Mouse (Mus musculus) granulocyte monocyte progenitor cell, adult 5-6 weeks (primary cell): ENCODE results near the gene Trpm8. TPM values are rescaled to one million over a fixed set of nuclear protein-coding genes. Genes with fewer than 3 reads are reported as not detected.

ENCODE experiments used
- ATAC-seq: replicated peaks from 2 replicates; pipeline ENCODE4 v1.8.0; 2016; ENCODE audit warnings: mild to moderate bottlenecking, moderate TSS enrichment, inconsistent platforms; ENCODE audit not compliant: poor library complexity, severe bottlenecking
- total RNA-seq, 2 experiments: library from RNA; stranded (forward) in 1 of 2; stranded (reverse) in 1 of 2; fragments of 200-712, 200-1000 nt in 1 of 2; fragments of >200 nt in 1 of 2; fragmentation: Nextera tagmentation in 1 of 2; gene quantifications; 2 replicates each; pipeline ENCODE4 v1.2.3; 2014 to 2017

Trpm8 gene
- total RNA-seq (2014; fragmentation: Nextera tagmentation) (not detected in 2 replicates), total RNA-seq (2017) (not detected in 2 replicates)

DNA sequence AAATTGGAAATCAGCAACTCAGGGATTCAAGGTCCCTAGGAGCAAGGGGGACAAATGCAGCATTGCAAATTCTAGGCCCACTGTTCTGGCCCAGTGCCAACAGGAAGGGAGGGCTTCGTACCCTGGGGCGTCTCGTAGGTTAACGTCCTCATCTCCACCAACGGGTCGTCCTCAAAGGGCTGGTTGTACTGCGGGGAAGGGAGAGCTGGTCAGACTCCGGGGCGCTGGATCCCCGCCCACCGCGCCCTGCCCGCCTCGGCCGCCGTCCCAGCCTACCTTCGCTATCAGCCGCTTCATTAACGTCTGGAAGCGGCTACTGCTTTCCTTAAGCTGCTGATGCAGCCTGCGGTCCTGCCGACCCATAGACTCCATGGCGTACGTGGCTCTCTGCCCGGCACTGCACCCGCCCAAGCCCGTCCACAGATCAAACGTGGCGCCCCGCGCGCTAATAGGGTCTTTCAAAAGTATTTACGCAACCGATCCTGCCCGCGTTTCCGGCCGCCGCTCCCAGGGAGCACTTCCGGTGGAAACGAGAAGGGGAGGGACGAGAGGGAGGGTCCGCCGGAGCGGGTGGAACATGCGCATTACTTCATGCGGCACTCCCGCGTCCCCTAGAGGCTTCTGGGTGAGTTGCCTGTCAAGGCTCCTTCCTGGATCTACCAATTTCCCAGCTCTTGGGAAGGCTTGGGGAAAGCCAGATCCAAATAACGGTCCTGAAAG is at the start of gene Trpm8, which contains the start of gene Hjurp:
Gene Trpm8, plus strand, starts transcription at position 564 of the 720 bp plus-strand sequence.
Gene Hjurp, minus strand, starts transcription at position 536 of the 720 bp plus-strand sequence.
- ATAC-seq, result peak; percentile 71

DNA sequence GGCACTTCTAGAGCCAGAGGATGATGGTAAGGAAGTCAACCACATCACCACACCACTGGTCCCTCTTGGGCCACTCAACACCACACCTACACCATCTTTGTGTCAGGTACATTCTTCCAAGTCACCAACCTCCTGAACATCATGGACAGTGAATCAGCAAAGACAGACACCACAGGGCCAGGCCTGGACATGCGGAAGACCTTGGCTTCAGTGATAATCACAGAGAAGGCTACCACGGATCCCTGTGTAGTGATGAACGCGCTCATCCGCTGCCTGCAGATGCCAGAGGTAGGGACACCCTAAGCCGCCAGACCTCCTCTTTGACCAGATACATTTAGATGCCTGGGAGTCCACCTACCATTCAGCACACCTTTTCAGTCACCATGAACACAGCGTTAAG is 49.3 kb upstream of the Trpm8 start:
- ATAC-seq, result no peak

DNA sequence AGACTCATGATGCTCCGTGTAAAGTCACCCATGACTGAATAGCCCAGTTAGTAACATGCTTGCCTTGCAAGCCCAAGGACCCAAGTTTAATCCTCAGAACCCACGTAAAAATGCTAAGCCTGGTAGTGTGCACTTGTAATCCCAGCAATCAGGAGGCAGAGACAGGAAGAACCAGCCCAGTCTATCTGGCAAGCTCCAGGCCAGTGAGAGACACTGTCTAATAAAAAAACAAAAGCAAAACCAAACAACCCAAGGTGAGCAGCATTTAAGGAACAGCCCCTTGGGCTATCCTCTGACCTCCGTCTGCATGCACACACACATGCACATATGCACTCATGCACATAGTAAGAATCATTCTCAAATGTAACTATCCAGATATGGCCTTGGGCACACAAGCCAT is 47.9 kb upstream of the Trpm8 start:
- ATAC-seq, result no peak

DNA sequence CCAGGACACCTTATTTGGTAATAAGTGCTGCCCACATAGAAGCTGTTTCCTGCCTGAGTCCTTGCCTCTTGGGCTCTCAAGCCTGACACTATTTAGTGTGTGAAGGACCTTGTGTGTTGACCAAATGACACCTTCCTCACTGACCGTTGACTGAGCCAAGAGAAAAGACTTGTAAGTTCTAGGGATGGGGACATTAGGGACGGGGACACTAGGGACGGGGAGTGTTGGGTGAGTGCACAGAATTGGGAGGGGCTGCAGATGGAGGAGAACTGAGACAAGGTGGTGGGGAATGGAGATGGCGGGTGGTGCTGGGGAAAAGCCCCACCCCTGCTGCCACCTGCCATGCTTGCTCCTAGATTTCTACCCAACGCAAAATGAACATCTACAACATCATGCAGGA is 47.5 kb upstream of the Trpm8 start:
- ATAC-seq, result no peak

DNA sequence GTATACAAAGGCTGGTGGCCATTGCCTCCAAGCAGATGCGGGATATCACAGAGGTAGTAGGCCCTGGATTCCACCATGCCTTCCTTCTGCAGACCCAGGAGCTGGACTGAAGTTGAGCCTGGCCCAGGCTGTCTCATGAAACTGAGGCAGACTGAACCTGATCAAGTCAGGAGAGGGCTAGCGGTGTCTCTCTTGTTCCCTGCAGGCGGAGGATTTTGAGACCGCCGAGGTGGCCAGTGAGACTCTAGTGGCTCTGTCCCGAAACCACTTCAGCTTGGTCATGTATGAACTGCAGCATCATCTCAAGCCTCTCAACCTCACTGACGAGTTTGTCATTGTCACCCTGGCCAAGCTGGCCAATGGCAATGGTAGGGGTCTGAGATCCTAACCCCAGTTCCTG is 47.0 kb upstream of the Trpm8 start:
- no peak for ATAC-seq

DNA sequence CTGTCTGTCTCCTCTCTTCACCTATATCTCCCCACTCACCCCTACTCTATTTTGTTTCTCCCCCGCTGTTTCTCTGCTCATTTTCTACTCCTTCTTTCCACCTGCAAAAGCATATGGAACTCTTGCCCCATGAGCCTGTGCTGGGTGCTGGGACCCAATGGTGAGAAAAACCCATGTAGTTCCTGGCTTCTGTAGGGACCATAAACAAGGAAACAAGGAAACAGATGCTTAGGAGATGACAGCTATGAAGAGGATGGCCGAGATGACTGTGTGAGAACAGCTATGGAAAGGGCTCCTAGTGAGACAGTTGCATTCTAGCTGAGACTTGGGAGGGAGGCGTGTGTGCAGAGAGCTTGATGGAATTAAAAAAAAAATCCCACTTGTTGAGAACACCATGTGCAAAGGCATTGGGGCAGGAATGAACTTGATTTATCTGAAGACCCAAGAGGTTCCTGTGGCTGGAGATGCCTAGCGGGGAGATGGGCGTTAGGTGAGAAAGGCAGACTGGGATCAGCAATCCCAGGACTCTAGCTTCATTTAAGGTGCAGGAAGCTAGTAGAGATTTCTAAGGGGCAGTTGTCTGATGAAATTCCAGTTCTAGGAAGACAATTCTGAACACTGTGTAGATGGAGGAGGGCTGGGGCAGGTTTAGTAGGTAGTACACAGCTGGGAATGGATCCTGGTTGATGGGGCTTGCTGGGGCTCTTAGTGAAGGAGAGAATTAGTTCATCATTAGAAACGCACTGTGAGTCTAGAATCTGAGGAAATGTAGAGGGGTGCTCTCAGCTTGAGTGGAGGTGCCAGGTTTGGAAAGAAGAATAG is 46.3 kb upstream of the Trpm8 start:
- no peak for ATAC-seq

DNA sequence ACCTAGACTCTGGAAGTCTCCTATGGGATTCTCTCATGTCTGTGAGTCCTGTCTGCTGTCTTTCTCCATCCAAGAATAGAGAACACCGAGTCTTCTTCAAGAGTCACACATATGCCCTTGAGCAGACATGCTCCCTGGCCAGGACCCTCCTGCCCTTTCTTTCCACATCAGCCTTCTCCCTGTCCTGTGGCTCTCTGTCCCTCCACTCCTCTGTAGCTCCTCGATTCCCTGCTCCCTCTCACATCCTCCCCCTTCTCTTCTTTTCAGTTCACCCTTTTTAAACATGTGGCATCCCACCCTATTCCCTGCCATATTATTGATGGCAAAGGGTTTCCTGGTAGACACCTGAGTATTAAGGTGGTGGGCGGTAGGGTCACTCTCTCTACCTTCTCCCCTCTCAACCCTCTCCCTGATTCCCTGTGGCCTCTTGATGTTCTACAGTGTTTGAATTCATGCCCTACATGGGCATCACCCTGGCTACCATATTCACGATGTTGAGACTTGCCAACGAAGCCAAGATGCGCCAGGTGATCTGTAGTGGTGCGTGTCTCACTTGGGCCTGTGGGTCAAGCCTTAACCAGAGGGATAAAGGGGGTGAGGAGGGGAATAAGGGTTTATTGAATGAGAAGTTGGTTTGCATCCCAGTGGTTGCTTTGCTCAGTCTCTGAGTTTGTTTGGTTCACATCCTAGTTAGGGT is 45.5 kb upstream of the Trpm8 start:
- no peak for ATAC-seq

DNA sequence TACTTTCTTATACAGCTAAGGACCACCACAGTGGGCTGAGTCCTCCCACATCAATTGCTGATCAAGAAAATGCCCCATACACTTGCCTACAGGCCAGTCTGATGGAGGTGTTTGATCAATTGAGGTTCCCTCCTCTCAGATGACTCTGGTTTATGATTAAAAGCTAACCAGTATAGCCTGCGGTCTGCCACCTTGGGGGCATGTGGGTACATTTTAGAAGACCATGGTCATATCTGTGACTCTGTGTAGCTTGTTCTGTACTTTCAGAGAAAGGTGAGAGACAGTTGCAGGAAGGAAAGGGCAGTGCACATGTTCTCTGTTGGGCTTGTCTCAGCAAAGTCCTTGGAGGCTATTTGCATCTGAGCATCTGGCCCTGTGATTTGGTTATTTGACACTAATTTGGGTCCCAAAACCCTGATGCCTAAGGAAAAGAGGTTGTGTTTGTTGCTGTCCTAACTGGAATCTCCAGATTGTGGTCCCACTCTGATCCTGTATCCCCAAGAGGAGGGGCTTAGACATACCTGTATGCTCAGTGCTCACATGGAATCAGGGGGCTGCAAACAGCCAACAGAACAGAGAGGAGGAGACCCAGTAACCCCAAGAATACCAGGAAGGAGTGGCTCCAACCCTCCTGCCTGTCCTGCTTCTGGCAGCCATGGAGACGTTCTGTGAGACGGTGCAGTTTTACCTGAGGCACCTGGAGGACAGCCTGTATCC is 44.6 kb upstream of the Trpm8 start:
- no peak for ATAC-seq

DNA sequence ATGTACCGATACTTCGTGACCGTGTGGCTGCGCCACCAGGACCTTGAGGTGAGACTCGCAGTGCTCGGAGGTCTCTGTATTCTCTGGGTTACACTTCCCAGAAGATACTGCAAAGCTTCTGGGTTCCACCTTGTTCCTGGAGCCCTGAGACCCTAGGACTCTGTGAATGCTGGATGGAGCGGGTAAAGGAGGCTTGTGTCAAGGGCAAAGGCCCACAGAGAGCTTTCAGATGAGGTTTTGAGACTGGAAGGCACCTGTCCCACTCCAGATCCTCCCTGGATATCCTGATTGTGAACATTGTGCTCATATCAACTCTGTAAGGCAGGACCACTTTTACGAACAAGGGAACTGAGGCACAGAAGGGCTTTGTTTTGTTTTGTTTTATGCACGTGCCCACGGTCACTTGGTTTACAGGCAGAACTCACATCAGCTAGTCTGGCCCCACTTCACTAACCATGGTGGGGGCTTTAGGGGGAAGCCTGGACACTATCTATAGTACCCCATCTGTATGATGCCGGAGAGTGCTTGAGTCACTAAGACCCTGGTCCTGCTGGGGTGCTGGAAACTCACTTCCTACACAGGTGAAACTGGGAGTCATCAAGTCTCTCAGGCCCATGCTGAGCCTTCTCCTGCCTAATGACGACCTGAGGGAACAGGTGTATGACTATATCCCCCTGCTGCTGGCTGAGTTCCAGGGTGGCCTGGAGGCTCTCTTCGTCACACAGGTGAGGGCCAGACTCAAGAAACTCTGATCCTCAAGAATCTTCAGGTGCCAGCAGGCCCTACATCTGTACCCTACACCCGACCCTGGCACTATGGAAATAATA is 43.8 kb upstream of the Trpm8 start:
- no peak for ATAC-seq

DNA sequence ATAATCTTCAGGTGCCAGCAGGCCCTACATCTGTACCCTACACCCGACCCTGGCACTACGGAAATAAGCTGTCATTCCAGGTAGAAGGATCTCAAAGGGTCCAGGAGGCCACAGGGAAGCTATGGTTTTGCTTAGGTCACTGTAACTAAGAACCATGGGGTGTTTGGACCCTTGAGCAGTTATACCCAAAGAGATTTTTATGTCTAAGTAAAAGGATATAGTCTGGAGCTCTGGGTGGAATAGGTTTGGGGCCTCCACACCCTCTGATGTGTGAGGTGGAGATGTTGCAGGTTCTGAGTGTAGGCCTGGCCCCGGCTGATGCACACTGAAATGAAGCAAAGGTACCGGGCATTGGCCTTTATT is 43.2 kb upstream of the Trpm8 start:
- ATAC-seq, result no peak

DNA sequence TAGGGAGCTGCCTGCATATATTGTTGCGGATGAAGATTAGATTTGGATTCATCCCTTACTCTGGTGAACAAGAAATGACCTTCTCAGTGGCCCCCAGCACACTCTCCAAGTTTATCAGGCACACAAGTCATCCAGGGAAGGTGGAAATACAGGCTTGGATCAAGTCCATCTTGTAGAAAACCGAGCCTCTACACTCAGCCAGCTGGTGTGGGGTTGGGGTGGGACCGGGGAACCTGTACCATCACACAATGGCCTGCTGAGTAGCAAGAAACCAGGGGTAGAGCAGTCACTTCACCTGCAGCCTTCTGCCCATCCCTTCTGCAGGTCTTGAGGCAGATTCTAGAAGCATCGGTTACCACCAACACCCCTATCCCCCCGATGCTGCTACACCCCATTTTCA is 42.8 kb upstream of the Trpm8 start:
- ATAC-seq, result no peak

DNA sequence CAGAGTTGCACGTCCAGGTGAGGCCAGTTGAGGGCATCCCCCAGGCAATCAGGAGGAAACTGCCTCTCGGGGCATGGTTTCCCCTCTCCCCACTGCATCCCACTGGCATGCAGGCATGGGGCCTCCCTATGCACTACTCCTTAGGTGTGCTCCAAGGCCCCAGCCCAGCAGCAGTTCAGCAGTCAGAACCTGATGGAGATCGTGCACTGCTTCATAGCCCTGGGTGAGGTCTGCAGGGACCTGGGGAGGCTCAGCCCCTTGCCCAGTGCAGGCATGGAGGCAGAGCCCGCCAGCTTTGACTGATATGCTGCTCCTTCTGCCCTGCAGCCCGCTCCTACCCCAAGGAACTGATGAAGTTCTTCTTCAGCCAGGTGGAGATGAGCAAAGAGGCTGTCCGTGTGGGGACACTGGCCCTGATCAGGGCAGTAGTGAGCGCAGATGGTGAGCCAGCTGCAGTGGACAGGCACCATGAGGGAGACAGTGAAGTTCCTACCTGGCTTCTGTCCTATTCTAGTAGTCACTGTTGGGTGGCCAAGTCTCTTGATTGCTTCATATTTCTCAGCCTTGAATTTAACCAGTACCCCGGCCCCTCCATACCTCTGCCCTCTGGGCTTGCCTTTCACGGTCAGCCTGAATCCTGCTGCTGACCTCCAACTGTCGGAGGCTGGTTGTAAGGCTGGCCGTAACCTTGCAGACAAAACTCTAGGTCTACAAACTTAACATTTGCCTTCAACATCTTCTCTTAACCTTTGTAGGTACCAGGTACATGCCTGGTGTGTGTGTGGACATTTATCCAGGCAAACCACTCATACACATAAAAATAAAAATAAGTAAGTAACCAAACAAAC is 42.2 kb upstream of the Trpm8 start:
- ATAC-seq, result no peak

DNA sequence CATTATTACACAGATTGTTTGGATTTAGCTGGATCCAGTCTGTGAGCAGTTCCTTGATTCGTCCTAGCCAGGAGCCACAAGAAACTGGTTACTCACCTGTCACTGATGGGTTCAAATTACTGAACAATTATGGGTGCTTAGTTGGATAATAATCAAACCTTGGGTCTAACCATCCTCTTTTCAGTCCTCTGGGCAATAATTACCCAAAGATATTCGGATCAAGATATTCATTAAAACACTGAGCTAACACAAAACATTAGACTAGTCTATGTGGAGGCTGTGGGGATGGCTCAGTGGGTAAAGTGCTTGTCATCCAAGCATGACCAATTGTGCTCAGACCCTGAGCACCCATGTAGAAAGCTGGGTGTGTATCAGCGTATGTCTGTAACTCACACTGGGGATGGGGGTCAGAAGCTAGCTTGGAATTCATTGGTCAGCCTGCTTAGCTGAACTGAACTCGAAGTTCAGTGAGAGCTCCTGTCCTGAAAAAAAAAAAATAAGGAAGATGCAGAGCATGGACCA is 41.5 kb upstream of the Trpm8 start:
- no peak for ATAC-seq

DNA sequence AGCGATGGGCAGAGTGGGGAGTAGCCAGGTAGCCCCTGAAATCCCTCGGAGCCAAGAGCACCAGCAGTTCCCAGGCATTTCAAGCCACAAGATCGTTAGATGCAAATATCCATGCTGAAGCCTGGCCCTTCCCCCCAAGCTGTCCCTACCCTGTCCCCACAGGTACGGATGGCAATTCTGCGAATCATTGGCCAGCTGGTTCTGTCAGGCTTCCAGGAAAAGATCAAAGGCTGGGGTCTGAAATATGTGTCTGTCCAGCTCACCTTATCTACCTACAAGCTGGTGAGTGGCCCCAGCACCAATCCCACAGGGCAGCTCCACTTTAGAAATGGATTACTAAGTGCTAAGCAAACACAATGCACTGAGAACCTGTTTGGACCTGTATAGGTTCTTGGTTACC is 40.1 kb upstream of the Trpm8 start:
- ATAC-seq, result no peak

DNA sequence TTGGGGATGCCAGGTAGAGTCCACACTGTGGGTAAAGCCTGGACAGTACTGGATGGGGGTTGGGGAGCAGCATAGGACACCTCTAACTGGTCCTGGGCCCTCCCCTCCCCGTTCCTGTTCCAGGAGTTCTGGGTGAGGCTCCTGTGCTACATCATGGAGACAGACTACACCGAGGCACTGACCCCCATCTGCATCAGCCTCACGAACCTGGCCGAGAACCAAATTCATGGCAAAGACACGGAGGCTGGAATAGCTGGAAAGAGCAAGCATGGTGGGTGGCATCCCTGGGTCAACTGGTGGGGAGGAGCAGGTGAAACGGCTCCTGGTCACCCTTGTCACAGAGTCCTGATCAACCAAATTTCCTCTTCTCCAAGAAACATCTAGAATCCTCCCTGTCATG is 38.7 kb upstream of the Trpm8 start:
- no peak for ATAC-seq

DNA sequence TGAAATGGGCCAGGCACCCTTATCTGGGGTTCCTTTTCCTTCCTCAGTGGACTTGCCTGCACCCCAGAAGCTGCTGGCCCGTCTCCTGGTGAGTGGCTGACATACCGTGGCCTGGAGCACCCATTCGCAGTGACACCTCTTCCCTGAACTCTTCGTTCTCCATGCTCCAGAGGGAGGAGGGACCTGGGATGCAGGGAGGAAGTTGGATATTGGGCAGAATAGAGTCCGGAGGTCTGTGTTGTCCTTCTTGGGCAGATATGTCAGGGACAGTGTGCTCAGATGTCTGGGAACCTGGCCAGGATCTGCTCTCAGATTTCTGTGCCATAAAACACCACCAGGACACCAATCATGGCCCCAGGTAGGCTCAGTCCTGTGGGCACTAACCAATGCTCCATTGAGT is 37.4 kb upstream of the Trpm8 start:
- no peak for ATAC-seq

DNA sequence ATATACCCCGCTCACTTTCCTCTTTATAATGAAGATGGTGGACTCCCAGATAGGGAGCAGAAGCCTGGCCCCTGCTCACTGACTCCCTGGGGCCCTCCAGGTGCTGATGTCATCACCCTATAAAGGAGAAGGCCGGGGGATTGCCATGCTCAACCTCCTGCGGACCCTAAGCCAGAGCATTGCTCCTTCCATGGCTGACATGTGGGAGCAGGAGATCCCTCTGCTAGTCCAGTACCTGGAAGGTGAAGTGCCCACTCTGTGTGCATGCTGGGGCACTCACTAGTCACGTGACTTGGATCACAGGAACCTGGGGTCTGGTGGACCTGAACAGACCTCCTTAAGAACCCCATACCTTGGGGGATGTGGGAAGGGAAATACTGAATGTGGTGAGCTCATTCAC is 36.9 kb upstream of the Trpm8 start:
- ATAC-seq, result no peak

DNA sequence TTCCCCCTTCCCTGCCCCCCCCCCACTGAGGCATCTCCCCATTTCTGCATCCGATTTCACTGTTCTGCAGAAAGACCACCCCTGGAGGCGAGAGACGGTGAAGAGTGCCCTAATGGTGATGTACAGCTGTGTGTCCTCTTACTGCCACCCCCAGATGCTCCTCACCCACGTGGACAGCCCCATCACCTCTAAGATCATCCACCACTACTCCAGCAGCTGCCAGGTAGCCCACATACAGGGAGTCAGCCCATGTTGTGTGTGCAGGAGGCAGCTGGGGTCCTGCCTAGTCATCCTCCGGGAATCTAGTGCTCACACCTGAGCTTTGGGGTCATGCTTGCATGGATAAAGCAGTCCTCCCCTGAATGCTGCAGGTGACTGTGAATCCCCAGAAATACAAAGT is 33.6 kb upstream of the Trpm8 start:
- no peak for ATAC-seq

DNA sequence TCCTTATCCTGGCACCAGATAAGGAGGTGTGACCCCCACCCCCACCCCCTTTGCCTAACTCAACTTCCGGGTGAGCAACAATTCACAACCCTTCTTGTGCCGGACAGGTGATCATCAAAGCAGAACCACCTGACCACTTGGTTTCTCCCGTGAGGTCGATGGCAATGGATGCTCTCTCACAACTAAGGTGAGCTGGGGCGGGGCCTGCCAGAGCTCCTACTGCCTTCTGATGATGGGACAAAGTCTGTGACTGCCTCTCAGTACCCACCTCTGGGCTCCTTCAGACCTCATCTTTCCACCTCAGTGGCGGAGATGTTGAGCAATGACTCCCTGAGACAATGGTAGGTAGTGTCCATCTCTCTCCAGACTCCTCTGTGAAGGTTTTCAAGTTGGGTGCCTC is 31.6 kb upstream of the Trpm8 start:
- no peak for ATAC-seq
